Mouse (Mus musculus) embryonic facial prominence, embryonic 12.5 days (tissue): ENCODE data around the gene Kat7. TPM values are rescaled to one million over a fixed set of nuclear protein-coding genes. Genes with fewer than 3 reads are reported as not detected.
A peak's percentile ranks its signal among the peaks of the same experiment; 100 is the strongest.

ENCODE experiments used
- ATAC-seq: fragments of 200-750 bp; cut with Nextera tagmentation; 2 replicates; pipeline ENCODE4 v1.8.0; 2017; ENCODE audit not compliant: insufficient number of reproducible peaks, insufficient read depth, low FRiP score, low TSS enrichment
- H3K27ac ChIP-seq: fragments of 300-500 bp; sonication (generic); 2 replicates; pipeline ENCODE4 v1.5.1; 2016; ENCODE audit warnings: mild to moderate bottlenecking
- H3K27me3 ChIP-seq: fragments of 300-500 bp; sonication (generic); 2 replicates; pipeline ENCODE4 v1.6.1; 2016; ENCODE audit warnings: mild to moderate bottlenecking, moderate library complexity
- H3K36me3 ChIP-seq: fragments of 300-500 bp; sonication (generic); 2 replicates; pipeline ENCODE4 v1.6.1; 2016; ENCODE audit warnings: mild to moderate bottlenecking
- H3K4me1 ChIP-seq: fragments of 300-500 bp; sonication (generic); 2 replicates; pipeline ENCODE4 v1.6.1; 2016
- H3K4me2 ChIP-seq: fragments of 300-500 bp; sonication (generic); replicated peaks from 2 replicates; pipeline ENCODE4 v1.6.1; 2016; ENCODE audit warnings: mild to moderate bottlenecking, moderate library complexity
- H3K4me3 ChIP-seq: fragments of 300-500 bp; sonication (generic); 2 replicates; pipeline ENCODE4 v1.5.1; 2016; ENCODE audit warnings: mild to moderate bottlenecking
- H3K9ac ChIP-seq: fragments of 300-500 bp; sonication (generic); 2 replicates; pipeline ENCODE4 v1.6.1; 2016; ENCODE audit warnings: mild to moderate bottlenecking, moderate library complexity
- H3K9me3 ChIP-seq: fragments of 300-500 bp; sonication (generic); 2 replicates; pipeline ENCODE4 v1.6.1; 2016; ENCODE audit warnings: mild to moderate bottlenecking, moderate library complexity
- WGBS: fragments of 180-500 bp; shearing (Covaris S2); methylation state at CpG from one replicate; pipeline ENCODE4 v1.1.7; 2016; 5-methylcytosine and 5-hydroxymethylcytosine counted together
- polyA plus RNA-seq: library from polyadenylated mRNA; unstranded; fragments of >200 nt; fragmentation: Nextera tagmentation; extraction: Ambion mirVana; gene quantifications from 2 replicates; pipeline ENCODE4 v1.2.1, GENCODE M21; 2016

Gene Kat7
- polyA plus RNA-seq, 1 experiment from 2014 or later: 82.1 TPM

DNA sequence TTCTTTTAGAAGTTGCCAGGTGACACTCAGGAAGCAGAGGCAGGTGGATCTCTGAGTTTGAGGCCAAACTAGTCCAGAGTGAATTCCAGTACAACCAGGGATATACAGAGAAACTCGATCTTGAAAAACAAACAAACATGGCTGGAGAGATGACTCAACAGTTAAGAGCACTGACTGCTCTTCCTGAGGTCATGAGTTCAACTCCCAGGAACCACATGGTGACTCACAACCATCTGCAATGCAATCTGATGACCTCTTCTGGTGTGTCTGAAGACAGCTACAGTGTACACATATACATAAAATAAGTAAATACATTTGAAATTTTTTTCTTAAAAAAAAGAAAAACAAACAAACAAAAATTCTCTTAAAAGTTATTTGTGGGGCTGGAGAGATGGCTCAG lies 20.6 kb upstream of the Kat7 start:
- Histone ChIP-seq H3K27me3 (no peaks in the 10 kb centered on the region), H3K4me1 (no peaks in the 10 kb centered on the region), H3K27ac (no peak overlapping the region), H3K4me3 (no peak overlapping the region), H3K36me3 (no peaks in the 10 kb centered on the region), H3K9me3 (no peaks in the 10 kb centered on the region), H3K9ac (no peak overlapping the region), H3K4me2 (no peak overlapping the region)
- no peak for ATAC-seq
- 68% methylated on average over 1 of the region's 1 CpGs for WGBS

DNA sequence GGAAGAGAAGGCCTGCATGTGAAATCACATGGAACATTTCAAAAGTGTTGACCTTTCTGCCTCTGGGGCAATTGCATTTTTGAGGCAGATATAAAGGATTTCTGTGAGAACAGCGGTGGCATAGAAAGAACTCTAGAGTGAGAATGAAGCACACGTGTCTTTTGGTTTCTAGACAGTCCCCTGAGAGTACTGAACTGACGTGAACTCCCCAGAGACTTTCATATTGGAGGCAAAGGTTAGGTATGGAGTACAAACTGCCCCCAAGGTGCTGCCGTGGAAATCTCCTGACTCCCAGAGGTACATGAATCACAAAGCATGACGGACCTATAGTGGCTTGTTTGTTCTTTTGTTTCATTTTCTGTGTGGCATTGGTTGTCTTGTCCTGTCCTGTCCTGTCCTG lies 18.6 kb upstream of the Kat7 start:
- Histone ChIP-seq H3K27ac (no peak overlapping the region), H3K9ac (no peak overlapping the region), H3K4me1 (no peaks in the 10 kb centered on the region), H3K4me3 (no peak overlapping the region), H3K36me3 (no peaks in the 10 kb centered on the region), H3K27me3 (no peaks in the 10 kb centered on the region), H3K9me3 (no peaks in the 10 kb centered on the region), H3K4me2 (no peak overlapping the region)
- 71% methylated on average over 5 of the region's 5 CpGs for WGBS
- ATAC-seq: no peak

GRCm38 (mm10) chr11:95326243-95326642 lies 16.2 kb upstream of the Kat7 start:
- Histone ChIP-seq H3K27me3 (no peaks in the 10 kb centered on the region), H3K4me1 (no peaks in the 10 kb centered on the region), H3K9ac (no peak overlapping the region), H3K9me3 (no peaks in the 10 kb centered on the region), H3K4me3 (no peak overlapping the region), H3K36me3 (no peaks in the 10 kb centered on the region), H3K27ac (no peak overlapping the region), H3K4me2 (no peak overlapping the region)
- 81% methylated on average over 11 of the region's 11 CpGs for WGBS
- ATAC-seq: no peak

GRCm38 (mm10) chr11:95325832-95326231 lies 15.8 kb upstream of the Kat7 start:
- Histone ChIP-seq H3K9ac (no peak overlapping the region), H3K4me2 (no peak overlapping the region), H3K27me3 (no peaks in the 10 kb centered on the region), H3K4me1 (no peaks in the 10 kb centered on the region), H3K27ac (no peak overlapping the region), H3K36me3 (no peaks in the 10 kb centered on the region), H3K4me3 (no peak overlapping the region), H3K9me3 (no peaks in the 10 kb centered on the region)
- 90% methylated on average over 4 of the region's 4 CpGs for WGBS
- no peak for ATAC-seq

DNA sequence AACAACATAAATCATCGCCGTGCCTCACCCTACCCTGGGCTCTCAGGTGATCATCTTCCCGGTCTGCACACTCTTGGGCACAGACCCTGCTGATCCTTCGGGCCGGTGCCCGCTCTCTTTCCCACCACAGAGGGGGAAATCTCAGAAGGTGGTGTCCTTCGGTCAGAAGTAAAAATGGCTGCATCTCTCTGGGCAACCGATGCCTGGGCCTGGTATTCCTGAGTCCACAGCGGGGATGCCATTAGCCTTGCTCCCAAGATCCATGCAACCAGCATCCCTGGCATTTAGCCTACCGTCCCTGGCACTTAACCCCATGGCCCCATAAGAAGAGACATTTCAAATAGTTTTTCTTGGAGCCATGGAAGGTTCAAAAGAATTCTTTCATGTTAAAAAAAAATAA lies 14.1 kb upstream of the Kat7 start:
- ATAC-seq: no peak
- H3K27ac ChIP-seq: no peak overlapping the region
- WGBS: 91% methylated on average over 10 of the region's 10 CpGs
- H3K27me3 ChIP-seq: no peaks in the 10 kb centered on the region
- no peaks in the 10 kb centered on the region for H3K36me3 ChIP-seq
- no peak overlapping the region for H3K9ac ChIP-seq
- H3K4me1 ChIP-seq: no peaks in the 10 kb centered on the region
- H3K4me2 ChIP-seq: no peak overlapping the region
- no peaks in the 10 kb centered on the region for H3K9me3 ChIP-seq
- H3K4me3 ChIP-seq: no peak overlapping the region

DNA sequence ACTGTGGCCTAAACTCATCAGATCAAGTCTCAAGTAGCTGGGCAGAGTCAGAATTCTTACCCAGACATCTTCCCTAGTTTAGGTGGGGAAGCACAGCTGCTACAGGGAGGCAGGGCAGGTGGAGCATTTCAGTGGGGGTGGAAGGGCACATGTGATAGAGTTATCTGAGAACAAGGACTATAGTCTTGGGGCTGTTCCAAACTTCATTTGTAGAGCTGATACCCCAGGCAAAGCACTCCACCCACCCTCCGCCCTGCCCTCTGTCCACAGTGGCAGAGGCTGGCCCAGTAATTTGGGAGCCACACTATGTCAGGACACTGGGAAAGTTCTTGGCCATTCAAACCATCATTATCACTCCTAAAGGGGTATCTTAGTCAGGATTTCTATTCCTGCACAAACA lies 10.0 kb upstream of the Kat7 start:
- H3K4me3 ChIP-seq: no peak overlapping the region
- H3K4me1 ChIP-seq: no peaks in the 10 kb centered on the region
- H3K4me2 ChIP-seq: no peak overlapping the region
- H3K9ac ChIP-seq: no peak overlapping the region
- H3K27me3 ChIP-seq: no peaks in the 10 kb centered on the region
- no peak overlapping the region for H3K27ac ChIP-seq
- H3K9me3 ChIP-seq: no peaks in the 10 kb centered on the region
- no peak for ATAC-seq
- no peaks in the 10 kb centered on the region for H3K36me3 ChIP-seq
- WGBS: 83% methylated on average over 1 of the region's 1 CpGs

DNA sequence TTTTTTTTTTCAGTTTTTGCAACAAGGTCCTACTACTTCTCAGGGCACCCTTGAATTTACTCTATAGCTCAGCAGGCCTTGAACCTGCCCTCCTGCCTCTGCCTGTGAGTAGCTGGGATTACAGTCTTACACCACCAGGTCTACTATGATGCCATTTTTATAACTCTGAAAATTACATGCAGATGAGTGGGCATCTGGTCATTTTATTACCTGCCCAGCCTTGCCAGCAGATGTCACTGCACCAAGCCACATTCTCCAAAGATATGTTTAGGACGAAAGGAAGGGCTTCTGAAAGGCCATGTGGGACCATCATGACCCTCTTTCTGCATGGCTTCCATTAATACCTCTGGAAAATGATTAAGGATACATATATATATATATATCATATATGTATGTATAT lies 9.5 kb upstream of the Kat7 start:
- no peak for ATAC-seq
- Histone ChIP-seq H3K9ac (no peak overlapping the region), H3K4me3 (no peak overlapping the region), H3K27me3 (no peaks in the 10 kb centered on the region), H3K27ac (no peak overlapping the region), H3K4me1 (no peaks in the 10 kb centered on the region), H3K9me3 (no peaks in the 10 kb centered on the region), H3K36me3 (no peaks in the 10 kb centered on the region), H3K4me2 (no peak overlapping the region)
- WGBS: 64% methylated on average over 1 of the region's 1 CpGs

DNA sequence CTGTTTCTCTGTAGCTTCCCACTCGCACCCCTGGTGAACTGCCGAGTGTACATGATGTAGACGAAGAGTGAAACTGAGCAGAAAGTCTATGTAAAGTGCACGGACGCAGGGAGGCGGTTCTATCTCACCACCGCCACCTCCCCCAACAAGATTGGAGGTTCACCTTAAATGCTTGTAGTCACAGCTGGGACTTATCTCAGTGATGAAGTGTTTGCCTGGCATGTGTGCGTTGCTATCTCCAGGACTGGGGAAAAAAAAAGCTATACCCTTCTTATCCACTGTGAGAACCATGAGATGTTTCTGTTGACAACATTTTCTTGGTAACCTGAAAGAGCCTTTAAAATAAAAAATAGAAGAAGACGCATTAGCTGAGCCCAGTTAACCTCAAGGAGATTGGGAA lies 8.1 kb upstream of the Kat7 start:
- no peaks in the 10 kb centered on the region for H3K27me3 ChIP-seq
- no peak overlapping the region for H3K9ac ChIP-seq
- ATAC-seq: no peak
- no peak overlapping the region for H3K27ac ChIP-seq
- 87% methylated on average over 9 of the region's 9 CpGs for WGBS
- no peak overlapping the region for H3K4me3 ChIP-seq
- no peaks in the 10 kb centered on the region for H3K4me1 ChIP-seq
- no peaks in the 10 kb centered on the region for H3K36me3 ChIP-seq
- H3K4me2 ChIP-seq: no peak overlapping the region
- H3K9me3 ChIP-seq: no peaks in the 10 kb centered on the region

GRCm38 (mm10) chr11:95315215-95315955 lies 5.3 kb upstream of the Kat7 start:
- 78% methylated on average over 7 of the region's 7 CpGs for WGBS
- H3K9ac ChIP-seq: no peak overlapping the region
- H3K27ac ChIP-seq: no peak overlapping the region
- no peaks in the 10 kb centered on the region for H3K36me3 ChIP-seq
- ATAC-seq: no peak
- no peaks in the 10 kb centered on the region for H3K27me3 ChIP-seq
- no peak overlapping the region for H3K4me3 ChIP-seq
- peaks cover 9% of the 10 kb centered on the region for H3K4me1 ChIP-seq
- no peak overlapping the region for H3K4me2 ChIP-seq
- H3K9me3 ChIP-seq: no peaks in the 10 kb centered on the region

- H3K27me3 ChIP-seq: no peaks in the 10 kb centered on the region
- ATAC-seq: no peak
- no peak overlapping the region for H3K27ac ChIP-seq
- H3K4me2 ChIP-seq: peak overlapping the region; percentile 62
- H3K9me3 ChIP-seq: no peaks in the 10 kb centered on the region
- H3K9ac ChIP-seq: peak overlapping the region; percentile 63; the same call in 1 of the 2 replicates
- H3K4me3 ChIP-seq: peak overlapping the region; percentile 91
- H3K4me1 ChIP-seq: peaks cover 15% of the 10 kb centered on the region
- WGBS: 26% methylated on average over 5 of the region's 5 CpGs
- no peaks in the 10 kb centered on the region for H3K36me3 ChIP-seq
Observed at GRCm38 (mm10) chr11:95311425-95311807, 1.4 kb upstream of the Kat7 start.

DNA sequence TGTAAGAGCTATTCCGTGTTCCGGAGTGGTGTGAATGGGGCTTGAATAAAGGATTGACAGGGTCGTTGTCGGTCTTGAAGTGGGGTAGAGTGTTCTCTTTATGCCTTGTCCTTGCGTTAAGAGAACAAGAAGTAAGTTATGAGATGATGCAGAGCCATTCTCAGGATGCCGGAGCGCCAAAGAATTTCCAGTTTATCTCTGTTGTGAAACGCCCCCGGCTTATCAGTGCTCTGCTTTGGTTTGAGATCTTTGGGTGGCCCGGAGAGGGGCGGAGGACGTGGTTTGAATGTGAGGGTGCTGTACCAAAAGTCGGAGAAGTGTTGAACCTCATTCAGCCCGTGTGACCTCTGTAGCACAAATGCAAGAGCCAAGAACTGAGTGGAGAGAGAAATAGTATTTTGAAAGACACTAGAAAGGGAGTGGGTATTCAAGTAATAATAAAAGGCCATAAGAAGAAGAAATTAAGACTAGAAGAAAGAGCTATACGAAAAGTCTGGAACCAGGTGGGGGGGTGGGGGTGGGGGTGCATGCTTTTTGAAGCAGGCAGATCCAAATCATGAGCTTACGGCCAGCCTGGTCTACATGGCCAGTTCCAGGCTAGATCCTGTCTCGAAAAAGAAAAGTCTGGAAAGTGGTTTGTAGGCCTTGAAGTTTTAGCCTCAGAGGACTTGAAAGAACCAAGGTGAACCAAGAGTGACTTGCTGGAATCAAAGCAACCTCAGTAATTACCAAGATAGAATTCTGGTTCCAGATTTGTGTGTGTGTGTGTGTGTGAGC lies 790 bp upstream of the Kat7 start:
- Histone ChIP-seq H3K4me2 (peak overlapping the region; percentile 62), H3K9ac (peak overlapping the region; percentile 63), H3K36me3 (peaks cover 1% of the 10 kb centered on the region), H3K4me1 (peaks cover 15% of the 10 kb centered on the region), H3K27me3 (no peaks in the 10 kb centered on the region), H3K4me3 (peak overlapping the region; percentile 91), H3K27ac (peak overlapping the region; percentile 86), H3K9me3 (no peaks in the 10 kb centered on the region)
- 5% methylated on average over 17 of the region's 17 CpGs for WGBS
- ATAC-seq: no peak; the same call in 1 of the 2 replicates

GRCm38 (mm10) chr11:95309510-95310006 lies 488 bp downstream of the Kat7 start:
- H3K4me3 ChIP-seq: peak overlapping the region; percentile 91
- peaks cover 7% of the 10 kb centered on the region for H3K36me3 ChIP-seq
- H3K27ac ChIP-seq: peak overlapping the region; percentile 94
- H3K9ac ChIP-seq: peak overlapping the region; percentile 97
- peak; percentile 96 for ATAC-seq
- no peaks in the 10 kb centered on the region for H3K27me3 ChIP-seq
- WGBS: 0% methylated on average over 37 of the region's 37 CpGs
- peak overlapping the region; percentile 59 for H3K4me2 ChIP-seq
- peaks cover 15% of the 10 kb centered on the region for H3K4me1 ChIP-seq
- H3K9me3 ChIP-seq: no peaks in the 10 kb centered on the region
